Mouse (Mus musculus): Measurements from ENCODE around the gene Arhgap31. TPM values are rescaled to one million over a fixed set of nuclear protein-coding genes. Genes with fewer than 3 reads are reported as not detected.
A peak's percentile ranks its signal among the peaks of the same experiment; 100 is the strongest.

Gene Arhgap31
- polyA plus RNA-seq, 1 experiment from 2014 or later, result 8.0 TPM

- Histone ChIP-seq H3K36me3 (replicated peaks; ENCODE audit: control insufficient read depth, insufficient read depth, low read depth, low read length) (peaks cover 15% of the 10 kb centered on the region), H3K9ac (replicated peaks; ENCODE audit: low read length) (no peak overlapping the region), H3K27me3 (ENCODE audit: control insufficient read depth, insufficient read depth, low read length) (no peaks in the 10 kb centered on the region), H3K9me3 (replicated peaks; ENCODE audit: control insufficient read depth, low read length) (no peaks in the 10 kb centered on the region), H3K27ac (replicated peaks; ENCODE audit: low read depth, low read length) (no peak overlapping the region), H3K4me3 (ENCODE audit: low read depth, low read length) (no peak overlapping the region), H3K4me1 (ENCODE audit: control insufficient read depth, insufficient read depth, low read length) (no peaks in the 10 kb centered on the region), H3K4me2 (ENCODE audit: low read depth, low read length) (no peak overlapping the region)
- WGBS, result 90% methylated on average over 7 of the region's 7 CpGs
- ATAC-seq (replicated peaks; ENCODE audit: insufficient number of reproducible peaks, low FRiP score, low TSS enrichment, low read depth) (no peak), DNase-seq (ENCODE audit: low spot score) (no peak)
These were observed 128.3 kb downstream of the Arhgap31 start for GRCm38 (mm10) chr16:38584761-38585160.

GRCm38 (mm10) chr16:38571481-38571880 is 141.6 kb downstream of the Arhgap31 start:
- H3K36me3 ChIP-seq (replicated peaks; ENCODE audit: control insufficient read depth, insufficient read depth, low read depth, low read length), result peaks cover 7% of the 10 kb centered on the region
- no peak overlapping the region for H3K27ac ChIP-seq (replicated peaks; ENCODE audit: low read depth, low read length)
- no peaks in the 10 kb centered on the region for H3K27me3 ChIP-seq (ENCODE audit: control insufficient read depth, insufficient read depth, low read length)
- H3K9ac ChIP-seq (replicated peaks; ENCODE audit: low read length), result no peak overlapping the region
- H3K4me2 ChIP-seq (ENCODE audit: low read depth, low read length), result no peak overlapping the region
- ATAC-seq (replicated peaks; ENCODE audit: insufficient number of reproducible peaks, low FRiP score, low TSS enrichment, low read depth), result no peak
- H3K4me1 ChIP-seq (ENCODE audit: control insufficient read depth, insufficient read depth, low read length), result no peaks in the 10 kb centered on the region
- H3K4me3 ChIP-seq (ENCODE audit: low read depth, low read length), result no peak overlapping the region
- H3K9me3 ChIP-seq (replicated peaks; ENCODE audit: control insufficient read depth, low read length), result no peaks in the 10 kb centered on the region
- 96% methylated on average over 3 of the region's 3 CpGs for WGBS
- no peak for DNase-seq (ENCODE audit: low spot score)

- peaks cover 4% of the 10 kb centered on the region for H3K36me3 ChIP-seq (replicated peaks; ENCODE audit: control insufficient read depth, insufficient read depth, low read depth, low read length)
- WGBS, result 95% methylated on average over 5 of the region's 5 CpGs
- no peak overlapping the region for H3K4me2 ChIP-seq (ENCODE audit: low read depth, low read length)
These were observed 144.9 kb downstream of the Arhgap31 start for GRCm38 (mm10) chr16:38568192-38568591.

DNA sequence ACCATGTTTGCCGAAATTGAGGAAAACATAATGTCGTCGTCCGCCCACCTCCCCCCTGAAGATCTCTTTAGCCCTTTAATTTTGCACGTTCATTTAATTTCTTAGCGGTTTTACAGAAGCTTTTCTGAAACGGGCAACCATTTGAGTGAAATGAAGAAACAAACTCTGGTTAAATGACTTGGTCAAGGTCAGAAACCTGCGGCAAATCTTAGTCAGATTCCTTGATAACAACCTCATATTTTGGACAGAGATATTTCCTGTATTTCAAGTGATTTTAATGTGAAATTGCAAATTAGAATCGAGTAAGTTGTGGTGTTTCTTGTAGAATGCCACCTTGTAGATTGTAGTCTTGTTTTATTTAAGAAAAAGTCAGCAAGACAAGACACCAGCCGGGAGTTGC is 149.6 kb downstream of the Arhgap31 start:
- H3K4me1 ChIP-seq (ENCODE audit: control insufficient read depth, insufficient read depth, low read length), result no peaks in the 10 kb centered on the region; the same call in 1 of the 2 replicates
- no peak for DNase-seq (ENCODE audit: low spot score)
- H3K27me3 ChIP-seq (ENCODE audit: control insufficient read depth, insufficient read depth, low read length), result no peaks in the 10 kb centered on the region
- H3K9ac ChIP-seq (replicated peaks; ENCODE audit: low read length), result peak overlapping the region; percentile 74
- peak overlapping the region; percentile 39 for H3K4me2 ChIP-seq (ENCODE audit: low read depth, low read length)
- H3K27ac ChIP-seq (replicated peaks; ENCODE audit: low read depth, low read length), result no peak overlapping the region
- WGBS, result 34% methylated on average over 10 of the region's 10 CpGs
- ATAC-seq (replicated peaks; ENCODE audit: insufficient number of reproducible peaks, low FRiP score, low TSS enrichment, low read depth), result no peak
- H3K36me3 ChIP-seq (replicated peaks; ENCODE audit: control insufficient read depth, insufficient read depth, low read depth, low read length), result no peaks in the 10 kb centered on the region
- peak overlapping the region; percentile 69 for H3K4me3 ChIP-seq (ENCODE audit: low read depth, low read length)
- H3K9me3 ChIP-seq (replicated peaks; ENCODE audit: control insufficient read depth, low read length), result no peaks in the 10 kb centered on the region

More at GRCm38 (mm10) chr16:38568192-38568591, 144.9 kb downstream of the Arhgap31 start:
- no peaks in the 10 kb centered on the region; the same call in 1 of the 2 replicates for H3K4me1 ChIP-seq (ENCODE audit: control insufficient read depth, insufficient read depth, low read length)
- no peak for DNase-seq (ENCODE audit: low spot score)
- H3K9me3 ChIP-seq (replicated peaks; ENCODE audit: control insufficient read depth, low read length), result no peaks in the 10 kb centered on the region
- no peaks in the 10 kb centered on the region for H3K27me3 ChIP-seq (ENCODE audit: control insufficient read depth, insufficient read depth, low read length)
- H3K9ac ChIP-seq (replicated peaks; ENCODE audit: low read length), result no peak overlapping the region
- no peak overlapping the region for H3K4me3 ChIP-seq (ENCODE audit: low read depth, low read length)
- no peak overlapping the region for H3K27ac ChIP-seq (replicated peaks; ENCODE audit: low read depth, low read length)
- ATAC-seq (replicated peaks; ENCODE audit: insufficient number of reproducible peaks, low FRiP score, low TSS enrichment, low read depth), result no peak

DNA sequence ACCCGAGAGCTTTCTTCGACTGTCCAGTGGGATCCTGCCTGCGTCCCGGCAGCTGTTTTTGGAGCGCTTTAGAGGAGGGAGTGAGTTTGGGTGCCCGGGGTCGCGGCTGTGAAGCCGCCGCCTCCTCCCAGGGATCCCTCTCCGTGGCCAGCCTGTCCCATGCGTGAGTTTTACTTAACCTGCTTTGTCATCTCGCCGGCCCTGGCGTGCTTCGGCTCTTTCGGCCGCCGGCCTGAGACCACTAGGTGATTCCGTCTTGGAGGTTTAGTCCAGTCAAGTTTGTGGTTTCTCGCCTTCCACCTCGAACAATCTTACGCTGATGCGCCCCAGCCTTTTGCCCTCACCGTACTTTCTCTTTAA is 150.1 kb downstream of the Arhgap31 start:
- Histone ChIP-seq H3K4me2 (ENCODE audit: low read depth, low read length) (peak overlapping the region; percentile 39), H3K27ac (replicated peaks; ENCODE audit: low read depth, low read length) (no peak overlapping the region; the same call in 1 of the 2 replicates), H3K4me1 (ENCODE audit: control insufficient read depth, insufficient read depth, low read length) (no peaks in the 10 kb centered on the region; the same call in 1 of the 2 replicates), H3K4me3 (ENCODE audit: low read depth, low read length) (peak overlapping the region; percentile 69), H3K9me3 (replicated peaks; ENCODE audit: control insufficient read depth, low read length) (no peaks in the 10 kb centered on the region), H3K36me3 (replicated peaks; ENCODE audit: control insufficient read depth, insufficient read depth, low read depth, low read length) (no peaks in the 10 kb centered on the region), H3K27me3 (ENCODE audit: control insufficient read depth, insufficient read depth, low read length) (no peaks in the 10 kb centered on the region), H3K9ac (replicated peaks; ENCODE audit: low read length) (peak overlapping the region; percentile 74)
- WGBS, result under 1% methylated on average over 25 of the region's 25 CpGs
- DNase-seq (ENCODE audit: low spot score), result no peak
- no peak; the same call in 1 of the 2 replicates for ATAC-seq (replicated peaks; ENCODE audit: insufficient number of reproducible peaks, low FRiP score, low TSS enrichment, low read depth)

GRCm38 (mm10) chr16:38562131-38562967 is 150.7 kb downstream of the Arhgap31 start:
- Histone ChIP-seq H3K4me1 (ENCODE audit: control insufficient read depth, insufficient read depth, low read length) (no peaks in the 10 kb centered on the region; the same call in 1 of the 2 replicates), H3K9me3 (replicated peaks; ENCODE audit: control insufficient read depth, low read length) (no peaks in the 10 kb centered on the region), H3K27ac (replicated peaks; ENCODE audit: low read depth, low read length) (no peak overlapping the region; the same call in 1 of the 2 replicates), H3K27me3 (ENCODE audit: control insufficient read depth, insufficient read depth, low read length) (no peaks in the 10 kb centered on the region), H3K36me3 (replicated peaks; ENCODE audit: control insufficient read depth, insufficient read depth, low read depth, low read length) (no peaks in the 10 kb centered on the region), H3K4me2 (ENCODE audit: low read depth, low read length) (peak overlapping the region; percentile 14), H3K9ac (replicated peaks; ENCODE audit: low read length) (peak overlapping the region; percentile 74), H3K4me3 (ENCODE audit: low read depth, low read length) (peak overlapping the region; percentile 69)
- WGBS, result 8% methylated on average over 37 of the region's 37 CpGs
- DNase-seq (ENCODE audit: low spot score) (peak; percentile 97), ATAC-seq (replicated peaks; ENCODE audit: insufficient number of reproducible peaks, low FRiP score, low TSS enrichment, low read depth) (peak; percentile 95)

GRCm38 (mm10) chr16:38558221-38558748 is 154.8 kb downstream of the Arhgap31 start, which contains the start of gene Tmem39a:
Gene Tmem39a, plus strand, starts transcription at chr16:38558698.
- no peak within 1 kb of the TSS for H3K4me3 ChIP-seq (ENCODE audit: low read depth, low read length)
- H3K9ac ChIP-seq (replicated peaks; ENCODE audit: low read length), result no peak within 1 kb of the TSS
- no peaks in the 10 kb centered on the region for H3K27me3 ChIP-seq (ENCODE audit: control insufficient read depth, insufficient read depth, low read length)
- DNase-seq (ENCODE audit: low spot score) (no peak), ATAC-seq (replicated peaks; ENCODE audit: insufficient number of reproducible peaks, low FRiP score, low TSS enrichment, low read depth) (no peak)
- H3K4me1 ChIP-seq (ENCODE audit: control insufficient read depth, insufficient read depth, low read length), result no peaks in the 10 kb centered on the region
- 86% methylated on average over 3 of the region's 3 CpGs for WGBS
- no peak within 1 kb of the TSS for H3K27ac ChIP-seq (replicated peaks; ENCODE audit: low read depth, low read length)
- H3K4me2 ChIP-seq (ENCODE audit: low read depth, low read length), result no peak within 1 kb of the TSS
- no peaks in the 10 kb centered on the region for H3K36me3 ChIP-seq (replicated peaks; ENCODE audit: control insufficient read depth, insufficient read depth, low read depth, low read length)
- no peaks in the 10 kb centered on the region for H3K9me3 ChIP-seq (replicated peaks; ENCODE audit: control insufficient read depth, low read length)

DNA sequence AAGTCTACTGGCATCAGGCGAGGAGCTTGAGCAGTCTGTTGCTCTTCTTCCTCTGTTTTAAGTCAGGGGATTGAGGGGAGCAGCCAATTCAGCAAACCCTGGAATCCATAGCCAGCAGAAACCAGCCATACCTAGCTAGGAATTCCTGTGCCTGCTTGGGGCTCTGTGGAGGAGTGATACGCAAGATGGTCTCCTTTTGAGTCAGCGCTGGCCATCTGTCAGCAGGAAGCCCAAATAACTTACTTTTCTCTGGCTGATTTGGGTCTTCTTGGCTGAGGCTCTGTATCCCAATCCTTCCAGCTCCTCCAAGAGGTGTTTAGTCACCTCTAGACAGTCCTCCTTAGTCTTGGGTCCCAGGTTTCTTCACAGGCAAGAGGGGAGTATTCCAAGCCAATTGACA is 157.1 kb downstream of the Arhgap31 start:
- Histone ChIP-seq H3K27me3 (ENCODE audit: control insufficient read depth, insufficient read depth, low read length) (no peaks in the 10 kb centered on the region), H3K9ac (replicated peaks; ENCODE audit: low read length) (no peak overlapping the region)
- ATAC-seq (replicated peaks; ENCODE audit: insufficient number of reproducible peaks, low FRiP score, low TSS enrichment, low read depth), result no peak

More for the DNA sequence above, 157.1 kb downstream of the Arhgap31 start:
- no peaks in the 10 kb centered on the region for H3K36me3 ChIP-seq (replicated peaks; ENCODE audit: control insufficient read depth, insufficient read depth, low read depth, low read length)
- H3K4me1 ChIP-seq (ENCODE audit: control insufficient read depth, insufficient read depth, low read length), result no peaks in the 10 kb centered on the region
- H3K4me2 ChIP-seq (ENCODE audit: low read depth, low read length), result no peak overlapping the region
- H3K4me3 ChIP-seq (ENCODE audit: low read depth, low read length), result no peak overlapping the region
- H3K9me3 ChIP-seq (replicated peaks; ENCODE audit: control insufficient read depth, low read length), result no peaks in the 10 kb centered on the region
- no peak overlapping the region for H3K27ac ChIP-seq (replicated peaks; ENCODE audit: low read depth, low read length)
- DNase-seq (ENCODE audit: low spot score), result no peak
- 72% methylated on average over 3 of the region's 3 CpGs for WGBS

All from embryonic facial prominence, embryonic 11.5 days (tissue).